Mouse (Mus musculus): ENCODE results near the gene Oas1f. TPM values are rescaled to one million over a fixed set of nuclear protein-coding genes. Genes with fewer than 3 reads are reported as not detected.
"Not testable (repeated sequence)": the region's sequence is repeated elsewhere in the genome, so short reads cannot be mapped to it uniquely, and the experiment has no call there.

The Oas1f gene
- polyA plus RNA-seq, 1 experiment = 1.3 TPM

- WGBS = 91% methylated on average over 5 of the region's 5 CpGs
- no peak for DNase-seq (ENCODE audit: low read depth, low spot score)
These were observed 54.9 kb downstream of the Oas1f start for GRCm38 (mm10) chr5:120902056-120902455.

- DNase-seq (ENCODE audit: low read depth, low spot score) = not testable (repeated sequence)
- 31% methylated on average over 9 of the region's 12 CpGs for WGBS
These were observed 59.9 kb downstream of the Oas1f start, which contains the start of gene Oas1a for GRCm38 (mm10) chr5:120906791-120907733. TSS of gene Oas1a (minus strand) at chr5:120907521.

Other genes with a start within 250 kb of the Oas1f start
- 12.4 and 13.2 TPM in 2 replicates for gene Rita1, start 234.8 kb upstream of the Oas1f start, polyA plus RNA-seq (2012; rRNA removed)
- gene Ddx54, start 234.6 kb upstream of the Oas1f start, polyA plus RNA-seq (2012; rRNA removed) = 35.2 and 40.2 TPM in 2 replicates
- not detected in 2 replicates for gene Cfap73, start 213.1 kb upstream of the Oas1f start, polyA plus RNA-seq (2012; rRNA removed)
- gene Rasal1, start 198.6 kb upstream of the Oas1f start, polyA plus RNA-seq (2012; rRNA removed) = 0.79 and 1.2 TPM in 2 replicates
- 19.7 and 20.8 TPM in 2 replicates for gene Dtx1, start 135.4 kb upstream of the Oas1f start, polyA plus RNA-seq (2012; rRNA removed)
- gene Oas2, start 97.5 kb upstream of the Oas1f start, polyA plus RNA-seq (2012; rRNA removed) = 3.9 and 6.4 TPM in 2 replicates
- gene Oas3, start 69.7 kb upstream of the Oas1f start, polyA plus RNA-seq (2012; rRNA removed) = 10.9 and 36.1 TPM in 2 replicates
- gene Oas1e, start 51.8 kb upstream of the Oas1f start, polyA plus RNA-seq (2012; rRNA removed) = 0.06 and 0.75 TPM in 2 replicates
- gene Oas1c, start 34.9 kb upstream of the Oas1f start, polyA plus RNA-seq (2012; rRNA removed) = 1.5 and 1.7 TPM in 2 replicates
- not detected in 2 replicates for gene Oas1h, start 14.1 kb downstream of the Oas1f start, polyA plus RNA-seq (2012; rRNA removed)
- gene Oas1g, start 40.2 kb downstream of the Oas1f start, polyA plus RNA-seq (2012; rRNA removed) = 19.2 and 41.4 TPM in 2 replicates
- 33.1 and 61.0 TPM in 2 replicates for gene Oas1a, start 60.2 kb downstream of the Oas1f start, polyA plus RNA-seq (2012; rRNA removed)
- gene Oas1d, start 67.2 kb downstream of the Oas1f start, polyA plus RNA-seq (2012; rRNA removed) = 0.22 and 0.42 TPM in 2 replicates
- gene Rph3a, start 162.7 kb downstream of the Oas1f start, polyA plus RNA-seq (2012; rRNA removed) = 0.31 and 0.33 TPM in 2 replicates

Data from large intestine, adult 2 months (tissue).